Mouse (Mus musculus): ENCODE measurements at regions not wholly inside any gene's neighbourhood (a gene's known extent, or its start where the extent isn't known, plus 50 kb on each side); places are given as distances from the start of the nearest gene placed in this dataset.

GRCm38 (mm10) chrX:43855901-43856300, 264.9 kb downstream of the Tex13c1 start:
- DNase-seq, result peak; percentile 11

GRCm38 (mm10) chrX:43884890-43885289, 293.9 kb downstream of the Tex13c1 start:
- DNase-seq, result no peak
